Mouse (Mus musculus): ENCODE measurements around the gene Rwdd4a. TPM values are rescaled to one million over a fixed set of nuclear protein-coding genes. Genes with fewer than 3 reads are reported as not detected.

The Rwdd4a gene
- polyA plus RNA-seq, 1 experiment from 2014 or later = 41.6 TPM

Small RNA genes within 50 kb of the gene (microRNA-seq; reads per million reads assigned to microRNA genes)
- gene Gm27409 = not detected

Other genes starting within 250 kb of the Rwdd4a start
- gene Stox2, start 87.3 kb upstream of the Rwdd4a start, polyA plus RNA-seq (2016; fragmentation: Nextera tagmentation; extraction: Ambion mirVana) = 22.2 and 28.2 TPM in 2 replicates
- 32.5 and 39.2 TPM in 2 replicates for gene Trappc11, start 194 bp upstream of the Rwdd4a start, polyA plus RNA-seq (2016; fragmentation: Nextera tagmentation; extraction: Ambion mirVana)
- 9.0 and 11.4 TPM in 2 replicates for gene Ing2, start 141.9 kb downstream of the Rwdd4a start, polyA plus RNA-seq (2016; fragmentation: Nextera tagmentation; extraction: Ambion mirVana)
- gene Cdkn2aip, start 180.3 kb downstream of the Rwdd4a start, polyA plus RNA-seq (2016; fragmentation: Nextera tagmentation; extraction: Ambion mirVana) = 38.5 and 44.3 TPM in 2 replicates

All from midbrain, embryonic 10.5 days (tissue).